Mouse (Mus musculus) heart, postnatal 10 days (tissue): ENCODE data around the gene Mmab. TPM values are rescaled to one million over a fixed set of nuclear protein-coding genes. Genes with fewer than 3 reads are reported as not detected.

Experiments used
- microRNA-seq, 2 experiments: library from miRNA; unstranded; fragments of <30 nt; microRNA quantifications; one replicate each; pipeline ENCODE4 v1.2.0; 2022
- total RNA-seq, 2 experiments: library from RNA; stranded (reverse); gene quantifications; 2 replicates each; pipeline ENCODE4 v1.2.3; 2021

Mmab gene
- total RNA-seq, 2 experiments from 2014 or later = 10.6 TPM

Small RNA genes lying within 50 kb of the gene (microRNA-seq; reads per million reads assigned to microRNA genes)
- 0 to 0.35 reads per million in 2 experiments for gene Mir7027

Other genes starting within 250 kb of the Mmab start
- gene Foxn4, start 170.3 kb downstream of the Mmab start, total RNA-seq = not detected
- under 1 TPM in 1 of 2 experiments, not detected in 1; 0.29 TPM for gene Myo1h, start 154.9 kb downstream of the Mmab start, total RNA-seq
- gene Kctd10, start 63.6 kb downstream of the Mmab start, total RNA-seq = 10 to 100 TPM; 80.7 to 80.8 TPM
- gene Ube3b, start 63.5 kb downstream of the Mmab start, total RNA-seq = 10 to 100 TPM; 68.1 to 70.7 TPM
- 10 to 100 TPM in 1 of 2 experiments, 1 to 10 TPM in 1; 8.7 to 10.2 TPM for gene Mvk, start 209 bp upstream of the Mmab start, total RNA-seq
- gene Fam222a, start 124.0 kb upstream of the Mmab start, total RNA-seq = 1 to 10 TPM; 7.2 to 8.0 TPM
- gene Trpv4, start 214.4 kb upstream of the Mmab start, total RNA-seq = 1 to 10 TPM; 2.9 to 6.0 TPM
- 10 to 100 TPM; 20.6 to 21.5 TPM for gene Gltp, start 246.9 kb upstream of the Mmab start, total RNA-seq